21 mouse cellular contexts compared by ENCODE assay signal in genomic region chr13:55682201-55682600, GRCm38 (mm10). TPM values are rescaled to one million over a fixed set of nuclear protein-coding genes. Genes with fewer than 3 reads are reported as not detected.
DNase-seq lines count a peak whose midpoint lies in the region; ATAC-seq lines count a peak whose summit lies in the region.
"Had no signal": no experiment of that assay in that cellular context is flagged by ENCODE, and none has a peak within 500 bp of the region (broad histone marks: within the 10 kb centered on the region; RNA-seq: fewer than 3 reads in every experiment).

No protein-coding gene starts in this region.

- ATAC-seq in kidney, embryonic 14.5 days (ENCODE audit: low FRiP score, low TSS enrichment) = no peak
- ATAC-seq in lung, embryonic 15.5 days (ENCODE audit: borderline replicate concordance, extremely low read depth, low FRiP score, low TSS enrichment) = peak; percentile 84
- ATAC-seq in monocyte, adult 5-6 weeks (replicated peaks; ENCODE audit: insufficient number of reproducible peaks, low FRiP score, low TSS enrichment, poor library complexity, severe bottlenecking) = no peak
- ATAC-seq: activated CD4-positive, CD25-positive, alpha-beta regulatory T cell, adult 4 months; forebrain, embryonic 15.5 days; Patski had no signal

- H3K4me1 ChIP-seq in kidney, embryonic 14.5 days (ENCODE audit: control insufficient read depth, insufficient read depth, low read length) = no peaks in the 10 kb centered on the region
- H3K4me1 ChIP-seq in lung, embryonic 15.5 days = peaks cover 6% of the 10 kb centered on the region; the same call in 1 of the 2 replicates
- H3K4me1 ChIP-seq: forebrain, embryonic 15.5 days; hindbrain, embryonic 15.5 days had no signal

- H3K4me2 ChIP-seq in kidney, embryonic 14.5 days (replicated peaks; ENCODE audit: low read depth, low read length) = no peak overlapping the region
- H3K4me2 ChIP-seq in lung, embryonic 15.5 days = no peak overlapping the region
- H3K4me2 ChIP-seq: forebrain, embryonic 15.5 days; heart, embryonic 13.5 days; hindbrain, embryonic 15.5 days had no signal

- no peak overlapping the region for H3K9ac ChIP-seq in kidney, embryonic 14.5 days (ENCODE audit: low read depth, low read length)
- no peak overlapping the region for H3K9ac ChIP-seq in lung, embryonic 15.5 days
- H3K9ac ChIP-seq: forebrain, embryonic 15.5 days; heart, embryonic 13.5 days; hindbrain, embryonic 15.5 days had no signal

- H3K9me3 ChIP-seq in kidney, embryonic 14.5 days (ENCODE audit: control insufficient read depth, low read length) = no peaks in the 10 kb centered on the region
- no peaks in the 10 kb centered on the region for H3K9me3 ChIP-seq in lung, embryonic 15.5 days
- H3K9me3 ChIP-seq: forebrain, embryonic 10.5 days; forebrain, embryonic 15.5 days; heart, embryonic 13.5 days; hindbrain, embryonic 15.5 days had no signal

- no peaks in the 10 kb centered on the region for H3K27me3 ChIP-seq in kidney, embryonic 14.5 days (ENCODE audit: control insufficient read depth, insufficient read depth, low read length)
- no peaks in the 10 kb centered on the region for H3K27me3 ChIP-seq in lung, embryonic 15.5 days
- H3K27me3 ChIP-seq: CH12.LX; forebrain, embryonic 15.5 days; heart, embryonic 13.5 days; hindbrain, embryonic 15.5 days; Patski had no signal

- WGBS in kidney, embryonic 14.5 days = 86% methylated on average over 9 of the region's 9 CpGs
- 72% methylated on average over 9 of the region's 9 CpGs for WGBS in lung, embryonic 15.5 days

- peaks cover 47% of the 10 kb centered on the region for H3K36me3 ChIP-seq in kidney, embryonic 14.5 days (ENCODE audit: control insufficient read depth, insufficient read depth, low read length)
- H3K36me3 ChIP-seq in lung, embryonic 15.5 days = peaks cover 35% of the 10 kb centered on the region

- no peak overlapping the region for H3K4me3 ChIP-seq in kidney, embryonic 14.5 days (ENCODE audit: low read length)
- H3K4me3 ChIP-seq in lung, embryonic 15.5 days = no peak overlapping the region
- H3K4me3 ChIP-seq: erythroblast, embryonic 14.5 days; forebrain, embryonic 10.5 days; forebrain, embryonic 15.5 days; heart, embryonic 13.5 days; hindbrain, embryonic 15.5 days had no signal

- H3K27ac ChIP-seq in kidney, embryonic 14.5 days (ENCODE audit: low read depth, low read length) = no peak overlapping the region
- H3K27ac ChIP-seq in lung, embryonic 15.5 days = peak overlapping the region; percentile 66
- H3K27ac ChIP-seq: forebrain, embryonic 10.5 days; forebrain, embryonic 15.5 days; heart, embryonic 13.5 days; hindbrain, embryonic 15.5 days had no signal

- peak; percentile 52 for DNase-seq in kidney, adult 11 months
- DNase-seq in lung, postnatal 10 days = no peak
- DNase-seq in kidney, adult 9 months = peak; percentile 71
- peak; percentile 49 to 76 for DNase-seq in kidney, postnatal 25 days
- DNase-seq: adrenal gland, postnatal 14 days; cerebellum, adult 18-20 months; cerebellum, adult 9-11 months; cerebellum, postnatal 36 days; gastrocnemius, postnatal 14 days; heart, postnatal 36 days had no signal

RNA-seq across cellular contexts. Expression of gene B230219D22Rik, which starts 10.7 kb away (rescaled TPM):
- 55.2 and 77.6 TPM in 2 replicates for polyA plus RNA-seq in kidney, embryonic 14.5 days (2014; fragmentation: Nextera tagmentation; extraction: Ambion mirVana)
- 59.3 and 64.9 TPM in 2 replicates for polyA plus RNA-seq in lung, embryonic 15.5 days (2015; fragmentation: Nextera tagmentation; extraction: Ambion mirVana)
- 37.5 to 51.1 TPM (median 49.4 TPM) in 3 replicates for total RNA-seq in monocyte, adult 5-6 weeks (2017)

RNA-seq across cellular contexts. Expression of gene Txndc15, which starts 32.2 kb away (rescaled TPM):
- polyA plus RNA-seq in kidney, embryonic 14.5 days (2014; fragmentation: Nextera tagmentation; extraction: Ambion mirVana) = 87.1 and 91.7 TPM in 2 replicates
- 93.0 TPM in 2 replicates for polyA plus RNA-seq in lung, embryonic 15.5 days (2015; fragmentation: Nextera tagmentation; extraction: Ambion mirVana)
- total RNA-seq in monocyte, adult 5-6 weeks (2017) = 27.3 to 47.8 TPM (median 47.6 TPM) in 3 replicates

RNA-seq across cellular contexts. Expression of gene Pcbd2, which starts 45.0 kb away (rescaled TPM):
- 49.2 and 58.4 TPM in 2 replicates for polyA plus RNA-seq in kidney, embryonic 14.5 days (2014; fragmentation: Nextera tagmentation; extraction: Ambion mirVana)
- polyA plus RNA-seq in lung, embryonic 15.5 days (2015; fragmentation: Nextera tagmentation; extraction: Ambion mirVana) = 57.9 and 60.5 TPM in 2 replicates
- 18.4 to 47.8 TPM (median 21.5 TPM) in 3 replicates for total RNA-seq in monocyte, adult 5-6 weeks (2017)

RNA-seq across cellular contexts. Expression of gene Ddx46, which starts 47.4 kb away (rescaled TPM):
- 35.7 and 48.5 TPM in 2 replicates for polyA plus RNA-seq in kidney, embryonic 14.5 days (2014; fragmentation: Nextera tagmentation; extraction: Ambion mirVana)
- 29.0 and 31.6 TPM in 2 replicates for polyA plus RNA-seq in lung, embryonic 15.5 days (2015; fragmentation: Nextera tagmentation; extraction: Ambion mirVana)
- total RNA-seq in monocyte, adult 5-6 weeks (2017) = 123 to 183 TPM (median 145 TPM) in 3 replicates

RNA-seq across cellular contexts. Expression of gene Caml, which starts 59.4 kb away (rescaled TPM):
- polyA plus RNA-seq in kidney, embryonic 14.5 days (2014; fragmentation: Nextera tagmentation; extraction: Ambion mirVana) = 58.3 and 60.3 TPM in 2 replicates
- polyA plus RNA-seq in lung, embryonic 15.5 days (2015; fragmentation: Nextera tagmentation; extraction: Ambion mirVana) = 53.1 and 58.4 TPM in 2 replicates
- 26.6 to 41.4 TPM (median 37.6 TPM) in 3 replicates for total RNA-seq in monocyte, adult 5-6 weeks (2017)
